Mouse (Mus musculus): ENCODE measurements around the gene Eef1a2. TPM values are rescaled to one million over a fixed set of nuclear protein-coding genes. Genes with fewer than 3 reads are reported as not detected.

The Eef1a2 gene
- polyA plus RNA-seq, 1 experiment from 2014 or later = 1.9 TPM

GRCm38 (mm10) chr2:181187121-181188000 is 30.5 kb upstream of the Eef1a2 start, which contains the start of gene Ppdpf:
Gene Ppdpf (plus strand): TSS chr2:181187247.
- H3K27me3 ChIP-seq = 0 out of 2 replicates have a peak, but pooled peaks cover 6% of the 10 kb centered on the region
- peak; percentile 96 for ATAC-seq
- H3K4me1 ChIP-seq = peaks cover 13% of the 10 kb centered on the region
- peak within 1 kb of the TSS; percentile 81 for H3K4me3 ChIP-seq
- H3K36me3 ChIP-seq (ENCODE audit: poor library complexity, severe bottlenecking) = peaks cover 16% of the 10 kb centered on the region
- WGBS = under 1% methylated on average over 63 of the region's 64 CpGs
- H3K27ac ChIP-seq = peak within 1 kb of the TSS; percentile 95
- H3K9me3 ChIP-seq (replicated peaks) = no peaks in the 10 kb centered on the region
- peak within 1 kb of the TSS; percentile 98 for H3K9ac ChIP-seq
- H3K4me2 ChIP-seq = peak within 1 kb of the TSS; percentile 71

- Histone ChIP-seq H3K36me3 (ENCODE audit: poor library complexity, severe bottlenecking) (peaks cover 16% of the 10 kb centered on the region), H3K9me3 (replicated peaks) (no peaks in the 10 kb centered on the region), H3K4me2 (peak overlapping the region; percentile 71), H3K4me3 (peak overlapping the region; percentile 81), H3K9ac (peak overlapping the region; percentile 98), H3K27ac (peak overlapping the region; percentile 95), H3K27me3 (0 out of 2 replicates have a peak, but pooled peaks cover 6% of the 10 kb centered on the region), H3K4me1 (peaks cover 13% of the 10 kb centered on the region)
- under 1% methylated on average over 14 of the region's 14 CpGs for WGBS
- ATAC-seq = peak; percentile 89
Measured at GRCm38 (mm10) chr2:181186635-181187034, 29.8 kb upstream of the Eef1a2 start.

GRCm38 (mm10) chr2:181180898-181181297 is 24.1 kb upstream of the Eef1a2 start:
- H3K9me3 ChIP-seq (replicated peaks) = no peaks in the 10 kb centered on the region
- H3K9ac ChIP-seq = no peak overlapping the region
- ATAC-seq = no peak
- 0 out of 2 replicates have a peak, but pooled peaks cover 6% of the 10 kb centered on the region for H3K27me3 ChIP-seq
- no peak overlapping the region for H3K4me3 ChIP-seq
- no peak overlapping the region for H3K4me2 ChIP-seq
- 78% methylated on average over 6 of the region's 6 CpGs for WGBS
- no peaks in the 10 kb centered on the region for H3K36me3 ChIP-seq (ENCODE audit: poor library complexity, severe bottlenecking)
- H3K27ac ChIP-seq = no peak overlapping the region
- no peaks in the 10 kb centered on the region for H3K4me1 ChIP-seq

- Histone ChIP-seq H3K9ac (no peak overlapping the region), H3K27me3 (no peaks in the 10 kb centered on the region), H3K4me2 (no peak overlapping the region), H3K4me1 (no peaks in the 10 kb centered on the region), H3K9me3 (replicated peaks) (no peaks in the 10 kb centered on the region), H3K27ac (no peak overlapping the region), H3K36me3 (ENCODE audit: poor library complexity, severe bottlenecking) (no peaks in the 10 kb centered on the region), H3K4me3 (no peak overlapping the region)
- ATAC-seq = no peak
- 81% methylated on average over 5 of the region's 5 CpGs for whole genome bisulfite sequencing
Measured at GRCm38 (mm10) chr2:181178471-181178870, 21.7 kb upstream of the Eef1a2 start.

GRCm38 (mm10) chr2:181178015-181178414 is 21.2 kb upstream of the Eef1a2 start:
- H3K9me3 ChIP-seq (replicated peaks) = no peaks in the 10 kb centered on the region
- H3K9ac ChIP-seq = no peak overlapping the region
- H3K27ac ChIP-seq = no peak overlapping the region
- no peak overlapping the region for H3K4me3 ChIP-seq
- ATAC-seq = no peak
- no peak overlapping the region for H3K4me2 ChIP-seq
- 80% methylated on average over 3 of the region's 3 CpGs for WGBS
- H3K4me1 ChIP-seq = no peaks in the 10 kb centered on the region
- H3K36me3 ChIP-seq (ENCODE audit: poor library complexity, severe bottlenecking) = no peaks in the 10 kb centered on the region
- H3K27me3 ChIP-seq = no peaks in the 10 kb centered on the region

- Histone ChIP-seq H3K4me3 (no peak overlapping the region), H3K9me3 (replicated peaks) (no peaks in the 10 kb centered on the region), H3K27ac (no peak overlapping the region), H3K4me1 (no peaks in the 10 kb centered on the region), H3K27me3 (no peaks in the 10 kb centered on the region), H3K9ac (no peak overlapping the region), H3K36me3 (ENCODE audit: poor library complexity, severe bottlenecking) (no peaks in the 10 kb centered on the region), H3K4me2 (no peak overlapping the region)
- 83% methylated on average over 3 of the region's 3 CpGs for WGBS
- ATAC-seq = no peak
Measured at GRCm38 (mm10) chr2:181174646-181175045, 17.8 kb upstream of the Eef1a2 start.

GRCm38 (mm10) chr2:181166469-181166868 is 9.7 kb upstream of the Eef1a2 start:
- Histone ChIP-seq H3K4me2 (no peak overlapping the region), H3K4me1 (no peaks in the 10 kb centered on the region), H3K27me3 (no peaks in the 10 kb centered on the region), H3K9me3 (replicated peaks) (no peaks in the 10 kb centered on the region), H3K36me3 (ENCODE audit: poor library complexity, severe bottlenecking) (no peaks in the 10 kb centered on the region), H3K4me3 (no peak overlapping the region), H3K27ac (no peak overlapping the region), H3K9ac (no peak overlapping the region)
- WGBS = 78% methylated on average over 5 of the region's 5 CpGs
- ATAC-seq = no peak

GRCm38 (mm10) chr2:181160821-181161220 is 4.0 kb upstream of the Eef1a2 start:
- H3K4me2 ChIP-seq = no peak overlapping the region
- no peak for ATAC-seq
- H3K27ac ChIP-seq = no peak overlapping the region
- H3K4me1 ChIP-seq = peaks cover 33% of the 10 kb centered on the region
- 76% methylated on average over 4 of the region's 4 CpGs for WGBS
- no peak overlapping the region for H3K4me3 ChIP-seq
- H3K9ac ChIP-seq = no peak overlapping the region
- no peaks in the 10 kb centered on the region for H3K9me3 ChIP-seq (replicated peaks)
- H3K27me3 ChIP-seq = peaks cover 13% of the 10 kb centered on the region
- H3K36me3 ChIP-seq (ENCODE audit: poor library complexity, severe bottlenecking) = no peaks in the 10 kb centered on the region

GRCm38 (mm10) chr2:181159771-181160170 is 3.0 kb upstream of the Eef1a2 start:
- no peaks in the 10 kb centered on the region for H3K9me3 ChIP-seq (replicated peaks)
- H3K27ac ChIP-seq = peak overlapping the region; percentile 76
- 0 out of 2 replicates have a peak overlapping the region, but pooled peaks have one; percentile 23 for H3K9ac ChIP-seq
- H3K4me3 ChIP-seq = no peak overlapping the region
- 0% methylated on average over 2 of the region's 2 CpGs for WGBS
- peaks cover 40% of the 10 kb centered on the region for H3K4me1 ChIP-seq
- ATAC-seq = peak; percentile 90
- peak overlapping the region; percentile 18 for H3K4me2 ChIP-seq
- peaks cover 22% of the 10 kb centered on the region for H3K27me3 ChIP-seq
- H3K36me3 ChIP-seq (ENCODE audit: poor library complexity, severe bottlenecking) = no peaks in the 10 kb centered on the region

- H3K4me2 ChIP-seq = peak overlapping the region; percentile 18; the same call in 1 of the 2 replicates
Measured at GRCm38 (mm10) chr2:181159091-181159514, 2.3 kb upstream of the Eef1a2 start.

GRCm38 (mm10) chr2:181158471-181158870 is 1.7 kb upstream of the Eef1a2 start:
- Histone ChIP-seq H3K4me1 (peaks cover 41% of the 10 kb centered on the region), H3K27me3 (peaks cover 22% of the 10 kb centered on the region), H3K9ac (no peak overlapping the region), H3K36me3 (ENCODE audit: poor library complexity, severe bottlenecking) (no peaks in the 10 kb centered on the region), H3K27ac (no peak overlapping the region), H3K9me3 (replicated peaks) (no peaks in the 10 kb centered on the region), H3K4me2 (no peak overlapping the region), H3K4me3 (no peak overlapping the region)
- ATAC-seq = no peak
- WGBS = 88% methylated on average over 2 of the region's 2 CpGs

More at GRCm38 (mm10) chr2:181159091-181159514, 2.3 kb upstream of the Eef1a2 start:
- peaks cover 41% of the 10 kb centered on the region for H3K4me1 ChIP-seq
- no peak for ATAC-seq
- H3K9ac ChIP-seq = no peak overlapping the region
- WGBS = 57% methylated on average over 7 of the region's 7 CpGs
- no peaks in the 10 kb centered on the region for H3K9me3 ChIP-seq (replicated peaks)
- no peak overlapping the region for H3K4me3 ChIP-seq
- H3K27ac ChIP-seq = peak overlapping the region; percentile 76; the same call in 1 of the 2 replicates
- peaks cover 22% of the 10 kb centered on the region for H3K27me3 ChIP-seq
- H3K36me3 ChIP-seq (ENCODE audit: poor library complexity, severe bottlenecking) = no peaks in the 10 kb centered on the region

GRCm38 (mm10) chr2:181157716-181158302 is 995 bp upstream of the Eef1a2 start:
- H3K4me3 ChIP-seq = no peak overlapping the region
- ATAC-seq = no peak
- H3K9ac ChIP-seq = no peak overlapping the region
- WGBS = 81% methylated on average over 6 of the region's 6 CpGs
- no peak overlapping the region for H3K4me2 ChIP-seq
- H3K27me3 ChIP-seq = peaks cover 25% of the 10 kb centered on the region
- H3K27ac ChIP-seq = no peak overlapping the region
- no peaks in the 10 kb centered on the region for H3K9me3 ChIP-seq (replicated peaks)
- no peaks in the 10 kb centered on the region for H3K36me3 ChIP-seq (ENCODE audit: poor library complexity, severe bottlenecking)
- peaks cover 41% of the 10 kb centered on the region for H3K4me1 ChIP-seq
